Mouse (Mus musculus): ENCODE data around the gene H2al2c.
"Not testable (repeated sequence)": the region's sequence is repeated elsewhere in the genome, so short reads cannot be mapped to it uniquely, and the experiment has no call there.

The H2al2c gene

GRCm38 (mm10) chrY:2598799-2599198 lies at the start of gene H2al2c:
H2al2c (plus strand) TSS chrY:2599099.
- not testable (repeated sequence) for DNase-seq

Measured in right cerebral cortex, postnatal 14 days (tissue).